Mouse (Mus musculus): Measurements from ENCODE around the gene Ext2.

Ext2 gene

DNA sequence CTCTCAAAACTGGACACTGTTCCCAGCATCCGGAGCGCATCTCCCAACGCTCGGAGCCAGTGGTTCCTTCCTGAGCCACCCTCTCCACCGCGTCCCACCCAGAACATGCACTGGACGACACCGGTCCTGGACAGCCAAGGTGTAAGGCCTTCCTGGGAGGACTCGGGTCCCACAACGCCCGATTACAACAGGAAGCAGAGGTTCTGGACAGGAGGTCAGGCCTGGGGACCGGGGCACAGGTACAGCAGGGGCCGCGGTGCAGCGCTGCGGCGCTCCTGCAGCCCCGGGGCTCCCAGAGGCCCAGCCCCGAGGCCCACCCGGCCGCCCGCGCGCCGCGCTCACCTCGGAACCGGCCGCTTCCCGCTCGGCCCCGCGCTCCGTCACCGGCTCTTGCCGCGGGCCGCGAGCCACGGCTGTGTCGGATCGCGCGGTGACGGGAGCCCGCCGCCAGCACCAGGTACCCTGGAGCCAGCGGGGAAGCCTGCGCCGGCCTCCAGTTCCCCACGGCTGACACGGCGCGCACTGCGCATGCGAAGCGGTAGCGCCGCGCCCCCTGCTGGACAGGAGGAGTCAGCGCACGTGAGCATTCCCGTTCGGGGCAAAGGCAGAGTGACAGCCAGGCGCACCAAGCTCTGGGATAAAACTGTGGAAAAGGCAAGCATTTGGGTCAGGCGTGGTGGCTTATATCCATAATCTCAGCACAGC is at the start of gene Ext2:
Gene Ext2, minus strand, starts transcription at position 524 of the 705 bp plus-strand sequence.
- DNase-seq (ENCODE audit: low read depth, low spot score) = peak; percentile 80

DNA sequence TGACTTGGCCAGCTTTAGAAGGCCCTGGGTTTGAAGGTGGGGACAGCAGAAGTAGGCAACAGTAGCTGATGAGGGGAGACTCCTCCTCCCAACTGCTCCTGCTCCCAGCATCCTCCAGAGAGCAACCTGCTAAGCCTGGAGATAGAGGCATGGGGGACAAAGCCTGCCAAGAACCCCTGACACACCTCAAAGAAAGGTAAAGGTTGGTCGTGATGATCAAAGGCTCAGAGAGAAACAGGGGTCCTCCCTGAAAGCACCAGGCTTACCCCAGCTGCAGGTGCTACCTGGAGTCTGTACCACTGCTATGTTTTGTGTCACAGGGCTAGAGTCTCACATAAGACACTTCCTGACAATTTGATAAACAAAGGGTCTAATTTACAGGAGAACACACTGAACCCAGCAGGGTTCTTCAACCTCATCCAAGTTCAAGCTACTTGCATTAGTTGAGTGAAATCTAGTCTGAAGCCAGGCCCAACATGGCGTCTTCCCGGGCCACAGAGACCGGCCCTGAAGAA is 49.1 kb upstream of the Ext2 start:
- no peak for DNase-seq (ENCODE audit: low read depth, low spot score)

DNA sequence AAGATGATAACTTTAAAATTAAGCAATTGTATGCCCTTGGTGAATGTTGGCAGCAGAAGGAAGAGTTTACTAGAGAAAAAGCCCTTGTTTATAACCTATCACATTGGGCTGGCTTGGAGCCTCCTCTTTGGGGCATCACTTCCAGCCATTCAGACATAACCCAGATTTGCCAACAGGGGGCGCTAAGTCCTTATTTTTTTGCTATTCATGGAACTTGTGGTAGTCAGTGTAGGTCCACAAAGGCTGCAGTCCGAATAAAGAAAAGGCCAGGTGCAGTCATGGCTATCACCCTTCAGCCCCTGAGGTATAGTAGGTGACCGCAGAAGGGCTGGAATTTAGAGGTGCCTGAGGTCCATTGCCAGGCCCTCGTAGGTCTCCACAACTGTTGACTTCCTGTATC is 48.5 kb upstream of the Ext2 start:
- peak; percentile 54 for DNase-seq (ENCODE audit: low read depth, low spot score)

DNA sequence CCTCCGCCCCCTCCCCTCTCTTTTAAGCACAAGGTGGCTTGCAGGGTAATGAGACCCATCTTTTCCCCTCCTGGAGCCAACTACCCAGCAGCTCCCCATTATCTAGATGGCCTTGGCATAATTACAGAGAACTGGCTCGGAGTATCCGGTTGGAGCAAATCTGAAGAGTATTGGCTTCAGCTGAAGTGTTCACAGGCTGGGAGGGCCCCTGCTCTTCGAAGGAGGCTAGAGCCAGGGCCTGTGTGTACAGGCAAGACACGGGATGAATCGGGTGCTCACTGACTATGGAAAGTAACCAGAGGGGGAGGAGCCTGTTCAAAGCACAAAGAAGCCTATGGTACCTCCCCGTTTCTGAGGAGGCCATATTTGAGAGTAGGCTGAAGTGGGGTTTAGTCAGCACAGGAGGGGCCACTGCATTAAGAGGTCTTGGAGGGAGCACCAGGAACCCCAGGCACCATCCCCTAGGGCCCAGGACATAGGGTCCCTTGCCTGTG is 46.8 kb upstream of the Ext2 start, which contains the start of gene Accsl:
Gene Accsl, minus strand, starts transcription at position 51 of the 494 bp plus-strand sequence.
- DNase-seq (ENCODE audit: low read depth, low spot score) = no peak

DNA sequence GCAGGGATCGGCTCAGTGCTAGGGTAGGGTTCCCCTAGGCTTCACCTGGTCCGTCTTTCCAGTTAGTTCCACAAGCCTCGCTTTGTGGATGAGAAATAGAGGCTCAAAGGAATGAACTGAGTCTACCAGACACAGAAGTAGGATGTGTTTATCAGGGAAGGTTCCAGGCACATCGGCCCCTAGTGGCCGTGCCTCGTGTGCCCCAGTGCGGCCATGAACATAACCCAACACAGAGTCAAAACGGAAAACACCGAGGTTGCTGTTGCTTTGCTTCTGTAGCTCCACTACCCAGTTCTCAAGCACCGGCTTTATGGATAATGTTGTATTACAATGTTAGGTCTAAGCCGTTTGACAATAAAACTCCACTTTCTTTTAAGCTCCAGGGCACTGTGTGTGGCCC is 46.2 kb upstream of the Ext2 start:
- no peak for DNase-seq (ENCODE audit: low read depth, low spot score)

DNA sequence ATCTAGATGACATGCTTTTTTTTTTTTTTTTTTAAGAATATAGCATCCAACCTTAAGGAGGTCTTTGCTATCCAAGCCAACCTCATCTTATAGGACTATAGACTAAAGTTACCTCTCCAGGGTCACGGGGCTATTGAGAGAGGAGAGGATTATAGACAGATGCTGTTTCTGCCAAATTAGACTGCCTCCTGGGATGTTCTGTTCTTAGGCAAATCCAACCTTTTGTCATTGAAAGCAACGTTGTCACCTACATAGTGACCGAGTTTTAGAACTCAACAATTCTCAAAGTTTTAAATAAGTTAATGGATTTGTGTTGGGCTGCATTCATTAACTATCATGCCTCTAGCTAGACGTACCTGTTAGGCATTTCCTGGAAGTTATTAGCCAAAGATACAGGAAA is 40.9 kb upstream of the Ext2 start:
- no peak for DNase-seq (ENCODE audit: low read depth, low spot score)

DNA sequence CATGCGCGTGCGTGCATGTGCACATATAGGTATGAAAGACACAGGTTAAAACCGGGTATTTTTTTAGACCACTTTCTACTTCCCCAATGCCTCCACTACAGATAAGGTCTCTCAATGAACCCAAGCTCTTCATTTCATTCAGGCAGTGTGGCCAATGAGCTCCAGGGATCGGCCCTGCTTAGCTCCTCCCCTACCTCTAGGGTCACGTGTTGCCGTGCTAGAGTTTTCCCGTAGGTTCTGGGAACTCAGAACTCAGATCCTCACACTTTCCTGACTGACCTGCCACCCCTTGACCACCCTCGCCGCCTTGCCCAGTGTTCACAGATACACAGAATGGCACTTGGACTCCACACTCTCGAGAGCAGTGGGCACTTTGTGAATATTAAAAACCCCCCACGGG is 36.5 kb upstream of the Ext2 start:
- DNase-seq (ENCODE audit: low read depth, low spot score) = no peak

DNA sequence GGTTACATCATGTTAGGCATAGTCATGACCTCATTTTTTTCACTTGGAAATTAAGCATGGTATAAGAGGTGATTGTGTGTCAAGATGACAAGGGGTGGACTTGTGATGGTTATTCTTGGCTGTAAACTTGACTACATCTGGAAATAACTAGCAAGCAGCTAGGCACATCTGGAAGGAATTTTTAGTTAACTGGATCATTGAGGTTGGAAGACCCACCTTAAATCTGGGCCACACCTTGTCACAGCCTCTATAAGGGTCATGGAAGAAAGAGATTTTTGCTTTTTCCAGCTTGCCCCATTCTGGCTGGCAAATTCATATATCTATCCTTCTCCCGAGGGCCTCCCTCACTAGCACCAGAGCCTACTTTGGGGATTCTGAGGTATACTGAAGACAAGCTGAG is 28.9 kb upstream of the Ext2 start:
- DNase-seq (ENCODE audit: low read depth, low spot score) = no peak

DNA sequence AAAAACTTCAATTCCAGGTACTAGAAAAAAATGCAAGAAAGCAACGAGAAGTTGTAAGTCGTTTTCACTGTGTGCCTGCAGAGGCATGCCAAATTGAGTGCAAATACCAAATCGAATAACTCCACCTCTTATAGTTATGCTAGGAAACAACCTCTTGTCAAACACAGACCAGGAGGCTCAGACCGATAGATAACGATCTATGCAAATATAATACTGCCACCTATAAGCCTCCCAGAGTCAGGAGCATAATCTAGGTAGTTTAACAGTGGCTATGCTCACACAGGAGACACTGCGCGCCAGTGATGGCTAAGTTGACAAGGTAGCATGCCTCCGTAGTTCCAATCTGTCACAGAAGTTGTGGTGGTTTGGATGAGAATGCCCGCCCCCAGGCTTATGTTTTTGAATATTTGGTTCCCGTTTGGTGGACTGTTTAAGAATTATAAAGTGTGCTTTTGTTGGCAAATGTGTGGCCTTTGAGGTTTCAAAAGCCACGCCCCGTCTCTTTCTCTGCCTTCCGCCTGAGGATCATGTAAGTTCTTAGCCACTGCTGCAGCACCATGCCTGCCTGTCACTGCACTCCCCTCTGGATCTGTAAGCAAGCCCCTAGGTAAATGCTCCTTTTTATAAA is 28.1 kb upstream of the Ext2 start:
- DNase-seq (ENCODE audit: low read depth, low spot score) = no peak

DNA sequence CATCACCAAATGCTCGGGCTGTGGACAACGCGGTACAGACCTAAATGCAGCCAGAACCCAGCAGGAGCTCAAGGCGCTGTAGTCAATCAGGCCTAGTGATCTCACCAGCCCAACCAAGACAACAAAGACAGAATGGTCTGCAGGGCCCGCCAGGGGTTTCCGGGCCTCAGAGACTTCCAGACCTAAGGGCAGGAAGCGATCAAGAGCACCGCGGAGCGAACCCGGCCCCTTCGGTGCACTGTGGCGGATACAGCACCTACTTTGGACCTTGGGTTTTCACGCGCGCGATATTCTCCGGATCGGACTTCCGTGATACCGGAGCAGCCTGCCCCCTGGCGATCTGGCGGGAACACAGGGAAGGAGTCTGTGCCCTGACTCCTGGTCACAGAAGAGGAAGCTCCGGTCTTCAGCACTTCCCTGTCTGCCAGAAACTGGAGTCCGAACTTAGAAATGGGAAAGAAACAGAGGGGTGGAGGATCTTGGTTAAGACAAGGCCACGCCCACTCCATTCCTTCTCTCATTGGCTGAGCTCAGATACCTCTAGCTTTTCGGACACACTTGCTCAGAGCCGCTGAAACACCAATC is 27.2 kb upstream of the Ext2 start, which contains the start of gene Accs:
Gene Accs, minus strand, starts transcription at position 439 of the 585 bp plus-strand sequence.
- peak; percentile 30 for DNase-seq (ENCODE audit: low read depth, low spot score)

DNA sequence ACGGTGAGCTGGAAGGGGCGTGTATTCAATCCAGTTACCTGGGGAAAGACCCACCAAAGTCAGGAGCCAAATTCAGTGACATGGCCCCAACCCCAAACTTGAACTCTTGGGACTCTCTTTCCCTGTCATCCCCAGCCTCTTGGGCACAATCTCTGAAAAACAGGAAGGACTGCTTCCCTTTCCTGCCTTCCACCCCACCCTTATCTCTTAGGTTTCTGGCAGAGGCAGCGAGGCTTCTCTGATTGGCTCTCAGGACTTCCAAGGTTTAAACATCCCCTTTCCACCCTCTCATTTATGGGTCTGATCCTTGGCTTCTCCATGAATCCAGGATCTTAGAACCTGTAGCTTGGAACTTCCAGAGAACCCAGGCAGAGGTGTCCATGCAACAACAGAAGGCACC is 19.0 kb upstream of the Ext2 start:
- DNase-seq (ENCODE audit: low read depth, low spot score) = no peak

DNA sequence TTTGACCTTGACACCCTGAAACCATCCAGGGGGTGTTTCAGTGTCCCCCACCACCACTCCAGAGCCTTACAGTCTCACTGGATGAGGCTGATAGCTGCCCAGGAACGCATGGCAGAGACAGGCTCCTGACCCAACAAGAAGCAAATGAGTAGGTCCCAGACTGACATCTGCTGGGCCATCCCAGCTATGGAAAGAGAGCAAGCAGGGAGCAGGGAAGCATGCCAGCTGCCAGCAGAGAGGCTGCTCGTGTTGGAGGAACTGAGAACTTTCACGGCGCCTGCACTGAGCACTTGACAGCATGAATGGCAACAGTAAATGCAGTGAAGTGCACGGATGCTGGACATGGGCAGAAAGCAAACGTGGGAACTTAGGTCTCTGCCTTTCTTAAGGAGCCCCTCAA is 17.7 kb upstream of the Ext2 start:
- no peak for DNase-seq (ENCODE audit: low read depth, low spot score)

DNA sequence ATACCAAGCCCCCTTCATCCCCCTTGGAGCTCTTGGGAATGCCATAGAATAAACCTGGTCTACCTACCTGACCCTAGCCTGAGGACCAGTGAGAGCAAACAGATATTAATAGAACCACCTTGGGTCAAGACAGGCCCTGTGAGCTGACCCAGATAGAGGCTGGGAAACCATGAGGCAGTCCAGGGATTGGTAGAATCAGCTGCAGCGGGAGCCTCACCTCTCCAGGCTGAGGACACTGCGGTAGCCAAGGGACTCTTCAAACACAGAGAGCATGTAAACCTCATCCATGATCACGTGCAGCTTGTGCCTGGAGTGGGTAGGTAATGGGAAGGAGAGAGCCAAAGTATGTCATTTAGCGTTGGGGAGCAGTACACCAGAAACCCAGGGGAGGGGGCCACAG is 16.6 kb upstream of the Ext2 start:
- DNase-seq (ENCODE audit: low read depth, low spot score) = no peak

DNA sequence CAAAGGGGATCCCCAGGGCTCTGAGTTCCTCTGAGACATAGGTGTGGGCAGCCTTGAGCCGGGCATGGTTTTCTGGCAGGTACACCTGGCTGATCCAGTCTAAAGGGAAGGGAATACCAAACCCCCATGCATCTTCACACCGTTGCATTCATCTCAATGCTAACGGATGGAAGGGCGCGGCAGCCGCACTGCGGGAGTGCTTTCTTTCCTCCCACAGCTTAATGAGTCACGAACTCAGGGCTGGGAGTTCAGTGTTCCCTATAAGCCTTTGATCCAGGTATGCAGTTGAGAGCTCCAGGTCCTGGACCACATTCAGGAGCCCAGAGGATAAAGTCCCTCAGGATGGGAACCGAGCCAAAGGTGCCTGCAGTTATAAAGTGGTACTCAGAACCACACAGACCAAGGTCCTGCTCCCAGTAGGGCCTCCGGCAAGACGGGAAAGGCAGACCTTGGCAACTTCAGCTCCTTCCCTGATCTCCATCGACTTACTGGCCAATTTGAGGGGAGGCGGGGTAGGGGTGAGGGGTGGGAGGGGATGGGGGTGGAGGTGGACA is 13.9 kb upstream of the Ext2 start:
- DNase-seq (ENCODE audit: low read depth, low spot score) = no peak

DNA sequence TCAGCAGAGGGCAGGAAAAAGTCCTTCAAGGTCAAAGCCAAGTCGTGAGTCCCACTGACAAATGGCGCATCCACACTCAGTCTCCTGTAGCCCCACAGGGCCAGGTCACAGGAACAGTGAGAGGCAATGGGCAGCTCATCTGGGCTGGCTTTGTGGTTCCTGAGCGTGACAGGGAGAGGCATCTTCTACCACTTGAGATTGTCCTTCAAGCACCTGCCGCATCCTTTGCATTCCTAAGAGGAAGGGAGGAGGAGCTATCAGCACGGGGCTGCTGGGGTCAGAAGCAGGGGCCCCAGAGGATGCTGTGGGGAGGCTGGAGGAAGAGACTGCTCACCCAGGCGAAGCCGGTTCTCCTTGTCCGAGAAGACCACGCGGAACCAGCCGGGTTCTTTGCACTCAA is 13.2 kb upstream of the Ext2 start:
- no peak for DNase-seq (ENCODE audit: low read depth, low spot score)

DNA sequence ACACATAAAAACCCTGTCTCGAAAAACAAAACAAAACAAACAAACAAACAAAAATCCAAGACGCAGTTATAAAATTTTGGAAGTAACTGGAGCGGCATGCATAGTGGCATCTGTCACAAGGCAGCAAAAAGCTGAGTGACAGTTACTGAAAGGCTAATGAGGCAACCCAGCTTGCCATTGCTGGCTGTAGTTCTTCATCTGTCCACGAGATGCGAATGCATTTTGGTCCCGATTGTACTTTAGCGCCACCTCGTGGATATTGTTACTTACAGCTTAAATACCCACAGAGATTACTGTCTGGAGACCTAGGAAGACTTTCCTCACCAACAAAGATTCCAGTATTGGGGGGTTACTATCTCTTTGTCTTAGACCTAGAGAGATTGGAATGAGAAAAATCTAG is 1.2 kb upstream of the Ext2 start:
- DNase-seq (ENCODE audit: low read depth, low spot score) = peak; percentile 92

DNA sequence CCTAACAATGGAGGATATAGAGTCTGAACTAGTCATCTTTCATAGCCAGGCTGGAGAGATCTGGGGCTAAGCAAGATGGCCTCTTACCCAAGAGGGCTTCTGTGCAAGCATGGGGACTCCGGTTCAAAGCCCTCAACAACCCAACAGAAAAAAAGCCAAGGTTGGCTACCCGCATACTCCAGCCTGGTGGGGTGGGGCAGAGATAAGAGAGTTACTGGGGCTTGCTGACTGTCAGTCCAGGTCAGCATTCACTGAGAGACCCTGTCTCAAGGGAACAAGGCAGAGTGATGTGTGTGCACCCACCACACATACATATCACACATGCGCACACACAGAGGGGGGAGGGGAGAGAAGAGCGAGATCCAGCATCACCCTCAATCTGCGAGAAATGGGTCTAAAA is 4.6 kb downstream of the Ext2 start:
- no peak for DNase-seq (ENCODE audit: low read depth, low spot score)

DNA sequence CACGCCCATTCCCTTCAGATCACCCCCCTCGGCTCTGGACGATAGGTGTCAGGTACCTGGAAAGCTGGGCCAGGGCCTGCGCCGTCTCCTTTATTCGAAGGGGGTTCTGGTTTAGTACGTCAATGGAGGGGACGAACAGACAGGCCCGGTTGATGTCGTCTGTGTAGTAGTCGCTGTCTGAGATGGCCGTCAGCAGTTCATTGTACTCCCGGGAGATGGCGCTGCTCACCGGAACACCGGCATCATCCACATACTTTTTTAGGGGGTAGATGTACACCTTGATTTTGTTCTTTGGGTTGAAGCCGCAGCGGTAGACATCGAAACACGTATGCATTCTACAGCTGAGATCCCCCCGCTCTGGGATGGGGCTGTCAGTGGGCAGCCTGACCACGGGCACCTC is 9.0 kb downstream of the Ext2 start:
- no peak for DNase-seq (ENCODE audit: low read depth, low spot score)

DNA sequence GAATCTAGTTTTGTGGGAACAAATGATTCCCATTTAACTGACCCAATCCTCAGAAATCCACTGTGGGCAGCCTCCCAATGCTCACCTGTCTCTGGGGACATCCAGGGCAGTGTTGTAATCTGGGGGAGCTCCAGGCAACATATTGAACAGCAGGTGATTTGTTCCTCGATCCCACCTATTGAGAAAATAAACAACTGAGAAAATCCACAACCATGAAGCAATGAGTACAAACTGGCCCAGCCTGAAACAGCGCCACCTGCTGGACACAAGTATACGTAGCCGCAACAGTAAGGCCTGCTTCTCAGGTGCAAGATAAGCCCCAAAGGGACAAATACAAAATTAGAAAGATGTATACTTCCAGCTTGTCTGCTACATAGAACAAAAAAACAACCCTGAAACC is 10.6 kb downstream of the Ext2 start:
- peak; percentile 48 for DNase-seq (ENCODE audit: low read depth, low spot score)

DNA sequence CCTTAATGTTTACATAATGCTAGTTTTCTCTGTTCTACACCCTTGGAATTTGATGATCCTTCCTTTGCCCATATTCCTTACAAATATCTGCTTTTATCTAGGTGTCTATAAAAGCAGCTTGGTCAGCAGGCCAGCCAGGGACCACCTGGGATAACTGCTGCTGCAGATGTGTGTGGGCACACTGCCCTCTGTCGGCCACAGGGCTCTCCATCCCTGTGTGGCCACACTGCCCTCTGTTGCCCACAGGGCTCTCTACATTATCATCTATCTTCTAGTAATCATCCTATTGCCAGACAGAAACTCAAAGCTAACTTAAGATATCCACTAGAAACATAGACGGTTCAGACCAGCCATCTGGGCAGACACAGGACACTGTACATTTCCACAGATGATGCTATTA is 12.4 kb downstream of the Ext2 start:
- DNase-seq (ENCODE audit: low read depth, low spot score) = no peak

DNA sequence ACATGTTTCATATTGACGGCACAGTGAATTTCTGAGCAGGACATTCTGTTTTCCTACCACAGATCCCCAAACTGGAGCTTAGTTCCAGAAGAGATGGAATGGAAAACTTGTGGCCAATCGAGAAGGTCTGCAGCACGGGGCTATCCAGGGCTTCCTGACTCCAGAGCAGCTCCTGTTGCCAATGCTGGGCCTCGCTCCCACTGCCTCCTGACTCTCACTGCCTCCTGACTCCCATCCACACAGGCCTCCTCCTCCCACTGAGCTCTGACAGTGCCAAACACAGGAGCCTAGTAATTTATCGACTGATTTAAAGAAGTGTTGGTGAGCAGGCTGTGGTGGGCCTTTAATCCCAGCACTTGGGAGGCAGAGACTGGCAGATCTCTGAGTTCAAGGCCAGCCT is 14.3 kb downstream of the Ext2 start:
- no peak for DNase-seq (ENCODE audit: low read depth, low spot score)

DNA sequence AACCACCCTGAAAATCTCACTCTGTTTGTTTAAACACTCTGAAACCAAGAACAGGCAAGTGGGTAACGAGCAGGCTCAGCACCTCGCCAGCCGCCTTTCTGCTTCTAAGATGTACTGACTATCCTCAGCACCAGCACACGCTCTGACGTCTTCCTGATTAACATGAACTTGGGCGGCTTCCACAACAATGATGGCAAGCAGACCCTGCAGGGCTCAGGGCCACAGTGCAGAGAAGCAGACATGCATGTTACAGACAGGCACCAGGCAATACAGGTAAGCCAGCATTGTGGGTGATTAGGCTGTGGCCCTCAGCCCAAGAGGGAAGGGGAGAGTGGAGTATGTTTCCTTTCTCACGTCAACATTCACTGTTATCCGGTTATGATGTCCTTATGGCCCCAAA is 14.9 kb downstream of the Ext2 start:
- no peak for DNase-seq (ENCODE audit: low read depth, low spot score)
